8 mouse cellular contexts compared by ENCODE assay signal in the genomic region with DNA sequence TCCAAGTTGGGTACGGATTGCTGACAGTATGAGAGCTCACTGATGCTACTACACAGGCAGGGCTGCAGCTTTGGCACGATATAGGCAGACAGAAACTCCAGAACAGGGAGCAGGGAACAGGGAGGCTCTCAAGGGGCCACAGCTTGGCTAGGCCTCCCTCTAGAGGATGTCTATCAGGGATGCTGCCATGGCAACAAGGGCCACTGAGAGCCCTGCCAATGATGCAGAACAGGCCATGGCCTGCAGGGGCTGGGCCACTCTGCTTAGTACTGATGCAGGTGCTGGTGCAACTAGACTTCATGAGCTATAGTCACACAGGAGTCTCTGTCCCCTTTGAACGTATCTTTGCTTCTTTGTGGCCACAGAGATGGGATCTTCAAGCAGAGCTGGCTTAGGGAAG.
DNase-seq lines count a peak whose midpoint lies in the region; ATAC-seq and TF ChIP-seq lines count a peak whose summit lies in the region.

No protein-coding gene starts in this region.

- no peaks in the 10 kb centered on the region for H3K9me3 ChIP-seq in embryonic facial prominence, embryonic 11.5 days (replicated peaks; ENCODE audit: control insufficient read depth, low read length)

- 71% methylated on average over 3 of the region's 3 CpGs for WGBS in embryonic facial prominence, embryonic 11.5 days
- 82% methylated on average over 3 of the region's 3 CpGs for WGBS in kidney, adult 2 months

- TF ChIP-seq CTCF in kidney, adult 2 months (conservative IDR thresholded peaks at IDR 0.05; ENCODE audit: insufficient read depth, insufficient read length, low read depth, low read length) = no peak

- no peak overlapping the region for H3K9ac ChIP-seq in embryonic facial prominence, embryonic 11.5 days (replicated peaks; ENCODE audit: low read length)

- no peaks in the 10 kb centered on the region for H3K27me3 ChIP-seq in embryonic facial prominence, embryonic 11.5 days (ENCODE audit: control insufficient read depth, insufficient read depth, low read length)
- H3K27me3 ChIP-seq in kidney, adult 2 months (replicated peaks; ENCODE audit: control insufficient read depth, insufficient read depth, low read length) = no peaks in the 10 kb centered on the region

- no peak overlapping the region for H3K4me2 ChIP-seq in embryonic facial prominence, embryonic 11.5 days (ENCODE audit: low read depth, low read length)

- H3K4me3 ChIP-seq in embryonic facial prominence, embryonic 11.5 days (ENCODE audit: low read depth, low read length) = no peak overlapping the region
- no peak overlapping the region for H3K4me3 ChIP-seq in kidney, adult 2 months (ENCODE audit: insufficient read depth, low read depth, low read length)

- no peak overlapping the region for H3K27ac ChIP-seq in embryonic facial prominence, embryonic 11.5 days (replicated peaks; ENCODE audit: low read depth, low read length)
- H3K27ac ChIP-seq in kidney, adult 2 months (ENCODE audit: insufficient read depth, low read depth, low read length) = no peak overlapping the region

- no peaks in the 10 kb centered on the region for H3K4me1 ChIP-seq in embryonic facial prominence, embryonic 11.5 days (ENCODE audit: control insufficient read depth, insufficient read depth, low read length)
- no peaks in the 10 kb centered on the region for H3K4me1 ChIP-seq in kidney, adult 2 months (ENCODE audit: control insufficient read depth, insufficient read depth, low read length)

- 0 out of 2 replicates have a peak, but pooled peaks have one; percentile 44 for ATAC-seq in embryonic facial prominence, embryonic 11.5 days (replicated peaks; ENCODE audit: insufficient number of reproducible peaks, low FRiP score, low TSS enrichment, low read depth)

- peaks cover 4% of the 10 kb centered on the region; the same call in 1 of the 2 replicates for H3K36me3 ChIP-seq in embryonic facial prominence, embryonic 11.5 days (replicated peaks; ENCODE audit: control insufficient read depth, insufficient read depth, low read depth, low read length)
- peaks cover 2% of the 10 kb centered on the region; the same call in 1 of the 2 replicates for H3K36me3 ChIP-seq in kidney, adult 2 months (ENCODE audit: control insufficient read depth, insufficient read depth, low read length)

- TF ChIP-seq POLR2A in kidney, adult 2 months (IDR thresholded peaks at IDR 0.05; ENCODE audit: low read depth, low read length) = no peak

- peak; percentile 30 for DNase-seq in gastrocnemius, postnatal 25 days
- DNase-seq in gastrocnemius, postnatal 4 days (ENCODE audit: low spot score in 2 of 2) = no peak
- DNase-seq in NIH3T3 (ENCODE audit: low read depth) = peak; percentile 58
- DNase-seq in embryonic facial prominence, embryonic 11.5 days (ENCODE audit: low spot score) = peak; percentile 27
- peak; percentile 15 for DNase-seq in induced T-regulatory cell, adult 2 months (ENCODE audit: low read depth)
- DNase-seq in spleen, adult 12 weeks (ENCODE audit: low spot score) = no peak
- no peak for DNase-seq in kidney, adult 2 months
- DNase-seq in adrenal gland, postnatal 4 days (ENCODE audit: low spot score in 2 of 2) = no peak

Comparison
In these comparisons a context has a peak if more than half of its experiments do, and no peak if none do; other contexts are left out.
1. DNase-seq: peak in gastrocnemius, postnatal 25 days (single experiment), NIH3T3 (single experiment), embryonic facial prominence, embryonic 11.5 days (single experiment) and induced T-regulatory cell, adult 2 months (single experiment); none in gastrocnemius, postnatal 4 days (0 of 2), spleen, adult 12 weeks (single experiment), kidney, adult 2 months (single experiment) and adrenal gland, postnatal 4 days (0 of 2).